Comparison of ENCODE assay signal across 8 mouse cellular contexts in the genomic region with DNA sequence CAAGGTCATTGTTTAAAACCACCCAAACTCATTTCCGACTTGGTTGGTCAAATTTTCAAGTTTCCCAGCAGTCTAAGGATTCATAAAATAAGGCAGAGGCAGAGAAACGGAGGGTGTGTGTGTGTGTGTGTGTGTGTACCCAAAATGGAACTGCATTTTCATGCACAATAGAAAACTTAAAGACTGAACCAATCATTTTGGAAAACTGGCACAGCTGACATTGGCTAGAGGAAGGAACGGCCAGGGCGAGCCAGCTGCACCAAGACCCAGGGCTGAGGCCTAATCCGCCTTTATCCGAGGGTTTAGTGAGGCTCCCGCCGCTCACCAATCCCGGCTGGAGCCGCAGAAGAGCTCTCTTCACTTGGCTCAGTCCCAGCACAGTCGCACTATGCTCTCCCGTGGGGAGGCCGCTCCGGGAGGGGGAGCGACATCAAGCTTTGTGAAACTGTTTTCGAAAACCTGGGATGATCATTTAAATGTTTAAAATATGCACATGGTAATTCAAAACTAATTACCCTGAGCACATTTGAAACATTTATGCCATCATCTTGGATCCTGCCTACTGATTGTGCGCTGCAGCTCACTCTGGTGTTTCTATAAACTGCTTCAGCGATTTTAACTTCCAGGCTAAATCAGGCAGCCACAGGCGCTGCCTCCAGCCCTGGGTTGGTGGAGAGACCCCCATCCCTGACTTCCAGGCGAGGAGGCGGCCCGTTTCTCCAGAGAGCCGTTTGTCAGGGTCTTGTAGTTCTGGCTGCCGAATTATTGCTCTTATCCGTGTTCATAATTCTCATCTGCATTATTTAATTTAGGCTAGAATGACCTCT. TPM values are rescaled to one million over a fixed set of nuclear protein-coding genes. Genes with fewer than 3 reads are reported as not detected.
A peak's percentile ranks its signal among the peaks of the same experiment; 100 is the strongest.
DNase-seq lines count a peak whose midpoint lies in the region; ATAC-seq and TF ChIP-seq lines count a peak whose summit lies in the region.

No protein-coding gene starts in this region.

- intact Hi-C loops in heart, postnatal 14 days (cut with DNase I), result loop anchor here (1.0 to 5.0 kb wide), 3 partner anchors 98 to 344 kb away; partner anchors contain the start of gene Rtn4rl1
- intact Hi-C loops in left cerebral cortex, postnatal 36 days (cut with DNase I), result loop anchor here (1.0 to 5.0 kb wide), 3 partner anchors 59 to 299 kb away; no protein-coding TSS in a partner anchor

- peak overlapping the region; percentile 4 to 11; a peak in 2 of 4 replicates for H3K4me3 ChIP-seq in ES-E14 (ENCODE audit: insufficient read depth in 1 of 2, low read depth in 1 of 2, low read length in 2 of 2, poor library complexity in 1 of 2, severe bottlenecking in 1 of 2)

- peak; percentile 45 for ATAC-seq in frontal cortex, adult (ENCODE audit: low TSS enrichment)

- no peaks in the 10 kb centered on the region for H3K9me3 ChIP-seq in ES-E14 (ENCODE audit: control insufficient read depth, insufficient read depth, low read depth, low read length)

- no peak for DNase-seq in frontal cortex, postnatal 25 days (ENCODE audit: low spot score in 2 of 2)
- DNase-seq in ES-E14 (ENCODE audit: low read depth, low spot score), result no peak
- peak; percentile 24 to 53 for DNase-seq in heart, postnatal 14 days
- DNase-seq in left cerebral cortex, postnatal 36 days (ENCODE audit: low spot score in 2 of 2), result peak; percentile 69 to 76
- peak; percentile 73 for DNase-seq in right cerebral cortex, postnatal 4 days
- no peak for DNase-seq in c-Kit-positive CD71-positive TER-119-positive erythroid progenitor cells, embryonic 14.5 days (ENCODE audit: low spot score)
- no peak for DNase-seq in adrenal gland, postnatal 36 days

- no peak overlapping the region for H3K27ac ChIP-seq in ES-E14 (ENCODE audit: insufficient read depth, low read depth, low read length, poor library complexity, severe bottlenecking)

- in situ Hi-C loops in ES-E14 (cut with MboI; ENCODE audit: low sequenced_read_pairs in 2 of 2, unreplicated experiment in 2 of 2), result loop anchor here (5.0 kb wide), 1 partner anchor 99 kb away; the partner anchor contains the start of genes Dph1 (in 2 of the 2) and Rtn4rl1 (in 2 of the 2)

- peak overlapping the region; percentile 51; the same call in 1 of the 2 replicates for H3K9ac ChIP-seq in ES-E14 (ENCODE audit: insufficient read depth, low read depth, low read length, poor library complexity, severe bottlenecking)

- H3K4me1 ChIP-seq in ES-E14 (ENCODE audit: control insufficient read depth in 2 of 2, insufficient read depth in 2 of 2, low read length in 2 of 2, poor library complexity in 1 of 2), result peaks cover 2 to 17% of the 10 kb centered on the region in 2 experiments; a peak in 3 of 4 replicates

- H3K36me3 ChIP-seq in ES-E14 (ENCODE audit: control insufficient read depth, insufficient read depth, low read length, poor library complexity, severe bottlenecking), result no peaks in the 10 kb centered on the region

TF ChIP-seq in ES-E14, 5 proteins besides CTCF, POLR2A, EP300 and RAD21:
- TF ChIP-seq ZC3H11A (IDR thresholded peaks at IDR 0.05; ENCODE audit: borderline replicate concordance, low read depth, low read length) (no peak), CHD2 (IDR thresholded peaks at IDR 0.05; ENCODE audit: low read depth, low read length) (no peak)

RNA-seq across cellular contexts. Expression of gene Rpa1, which starts 56.5 kb away (rescaled TPM):
- total RNA-seq in ES-E14 (2012; rRNA removed), result 193 and 317 TPM in 2 replicates
- 10 to 100 TPM; 66.9 to 70.5 TPM for total RNA-seq in heart, postnatal 14 days (2021)
- total RNA-seq in left cerebral cortex, postnatal 36 days (2021), result 10 to 100 TPM; 44.0 to 47.1 TPM
- total RNA-seq in adrenal gland, postnatal 36 days (2021), result 10 to 100 TPM; 51.3 to 56.1 TPM

RNA-seq across cellular contexts. Expression of gene Smyd4, which starts 56.6 kb away (rescaled TPM):
- total RNA-seq in ES-E14 (2012; rRNA removed), result 27.0 and 28.3 TPM in 2 replicates
- total RNA-seq in heart, postnatal 14 days (2021), result 1 to 10 TPM; 4.2 to 4.6 TPM
- total RNA-seq in left cerebral cortex, postnatal 36 days (2021), result 10 to 100 TPM; 13.2 to 16.4 TPM
- 10 to 100 TPM in 1 of 2 experiments, 1 to 10 TPM in 1; 9.9 to 10.9 TPM for total RNA-seq in adrenal gland, postnatal 36 days (2021)

Comparison
In these comparisons a context has a peak if more than half of its experiments do, and no peak if none do; other contexts are left out.
1. DNase-seq: peak in heart, postnatal 14 days (2 of 2), left cerebral cortex, postnatal 36 days (2 of 2) and right cerebral cortex, postnatal 4 days (single experiment); none in frontal cortex, postnatal 25 days (0 of 2), ES-E14 (single experiment), c-Kit-positive CD71-positive TER-119-positive erythroid progenitor cells, embryonic 14.5 days (single experiment) and adrenal gland, postnatal 36 days (0 of 2).